Mouse (Mus musculus): ENCODE results near the gene Cyp39a1.

The Cyp39a1 gene

DNA sequence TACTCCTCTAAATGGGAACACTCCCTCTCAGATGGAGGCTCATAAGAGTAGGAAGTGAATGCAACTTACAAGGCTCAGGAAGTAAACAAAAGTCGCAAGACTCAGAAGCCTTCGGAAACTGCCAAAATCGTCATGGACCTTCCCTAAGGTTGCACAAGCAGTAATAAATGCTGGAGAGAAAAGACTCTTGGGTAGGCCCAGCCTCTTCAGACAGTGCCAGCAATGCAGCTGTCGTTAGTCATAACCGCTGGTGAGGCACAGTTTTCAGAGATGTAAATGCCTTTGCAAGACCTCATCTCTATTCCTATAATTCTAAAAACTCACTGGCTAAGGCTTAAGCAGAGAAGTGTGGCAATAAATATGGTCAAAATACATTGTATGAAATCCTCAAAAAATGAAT lies 121.0 kb downstream of the Cyp39a1 start:
- CTCF ChIA-PET = no interaction called here

DNA sequence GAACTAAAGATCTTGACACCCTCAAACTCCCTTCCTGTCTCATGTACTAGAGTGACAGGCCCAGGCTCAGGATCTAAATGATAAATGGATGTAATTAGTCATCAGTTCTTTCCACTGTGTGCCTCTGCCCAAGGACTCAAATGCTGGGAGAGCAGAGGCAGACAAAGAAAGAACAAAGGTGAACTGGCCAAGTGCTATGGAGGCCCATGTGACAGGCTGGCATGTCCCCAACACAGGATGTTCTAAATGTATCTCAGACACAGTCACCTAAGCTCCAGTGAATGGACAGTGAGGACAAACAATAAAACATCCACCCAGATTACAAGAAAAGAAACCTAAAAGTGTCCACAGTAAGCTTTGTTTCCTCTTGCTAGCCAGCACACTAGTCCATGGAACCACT lies 122.2 kb downstream of the Cyp39a1 start:
- CTCF ChIA-PET = no interaction called here

DNA sequence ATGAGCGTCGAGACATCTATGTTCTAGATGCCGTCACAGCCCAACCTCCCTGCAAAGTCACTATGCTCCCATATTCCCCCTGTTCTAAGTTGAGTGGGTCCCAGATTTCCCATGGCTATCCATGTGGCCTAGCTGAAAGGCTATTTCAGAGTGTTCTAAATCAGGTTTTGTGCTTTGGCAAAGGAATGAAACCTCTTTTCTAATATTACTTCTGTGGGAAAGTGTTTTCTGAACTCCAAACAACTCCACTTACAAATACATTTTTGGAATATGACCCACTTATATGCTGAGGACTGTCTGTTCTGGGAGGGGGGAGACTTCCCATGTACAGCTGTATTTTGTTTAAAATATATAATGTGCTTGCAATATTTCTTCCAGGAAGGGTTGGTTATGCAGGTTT lies 124.5 kb downstream of the Cyp39a1 start:
- CTCF ChIA-PET = no interaction called here

DNA sequence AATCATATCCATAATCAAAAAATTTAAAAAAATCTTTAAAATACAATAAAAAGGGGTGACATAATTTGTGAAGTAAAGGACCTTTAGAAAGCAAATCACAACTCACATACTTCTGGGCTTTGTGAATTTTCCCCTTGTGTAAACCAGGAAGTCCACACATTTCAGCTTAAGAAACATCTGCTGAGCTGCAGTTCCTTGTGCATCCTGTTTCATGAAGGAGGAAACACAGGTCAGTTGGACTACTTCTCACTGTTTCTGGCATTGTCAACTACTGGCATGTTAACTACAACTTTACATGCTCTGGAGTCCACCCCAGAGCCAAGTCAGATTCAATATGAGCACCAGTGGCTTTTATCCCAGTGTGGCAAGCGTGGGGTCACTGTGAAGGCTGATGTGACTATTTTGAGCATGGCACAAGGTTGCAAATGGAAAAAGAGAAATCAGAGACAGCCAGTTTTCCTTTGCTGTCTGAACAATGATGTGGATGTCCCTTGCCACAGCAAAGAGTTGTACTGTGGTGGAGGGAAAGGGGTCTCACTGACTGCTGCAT lies 127.6 kb downstream of the Cyp39a1 start:
- CTCF ChIA-PET = no interaction called here

Data from spleen, embryonic (tissue).